Mouse (Mus musculus) bone marrow, adult 2 months (tissue): Measurements from ENCODE around the gene Gsc.

Experiments used
- CTCF ChIP-seq: fragments of 200-500 bp; IDR thresholded peaks from 2 replicates; pipeline ENCODE4 v1.5.1; 2011; ENCODE audit warnings: low read length, control low read depth; ENCODE audit not compliant: control insufficient read depth, insufficient read depth
- POLR2A ChIP-seq: fragments of 200-500 bp; IDR thresholded peaks from 2 replicates; pipeline ENCODE4 v1.6.1; 2011; ENCODE audit warnings: low read depth, mild to moderate bottlenecking, control low read depth, low read length, borderline replicate concordance; ENCODE audit not compliant: control insufficient read depth

DNA sequence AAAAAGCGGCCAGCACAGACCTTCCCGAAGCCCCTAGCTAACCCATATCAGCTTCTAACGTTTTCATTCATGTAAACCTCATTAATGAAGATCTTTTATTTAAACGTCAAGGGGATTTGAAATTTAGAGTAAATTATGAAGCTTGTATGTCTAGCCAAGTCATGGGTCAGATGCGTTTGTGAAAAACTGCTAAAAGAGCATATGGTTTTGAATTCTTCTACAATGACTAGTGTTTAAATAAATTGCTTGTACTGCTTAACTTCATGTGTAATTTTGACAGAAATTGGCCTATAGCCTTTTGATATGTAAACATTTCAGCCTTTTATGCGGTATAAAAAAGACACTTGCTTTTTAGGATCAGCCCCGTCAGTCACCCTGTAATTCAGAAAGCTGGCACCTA, 4.4 kb upstream of the Gsc start:
- no peak for TF ChIP-seq CTCF
- TF ChIP-seq POLR2A, result no peak
